Mouse (Mus musculus) limb, embryonic 15.5 days (tissue): ENCODE data around the gene Spred1. TPM values are rescaled to one million over a fixed set of nuclear protein-coding genes. Genes with fewer than 3 reads are reported as not detected.
A peak's percentile ranks its signal among the peaks of the same experiment; 100 is the strongest.

Source experiments
- ATAC-seq: fragments of 200-750 bp; cut with Nextera tagmentation; 2 replicates; pipeline ENCODE4 v1.8.0; 2017; ENCODE audit warnings: low read depth, moderate TSS enrichment; ENCODE audit not compliant: insufficient number of reproducible peaks, low FRiP score, low TSS enrichment
- H3K27ac ChIP-seq: fragments of 300-500 bp; sonication (generic); 2 replicates; pipeline ENCODE4 v1.5.1; 2015; ENCODE audit warnings: moderate library complexity, mild to moderate bottlenecking, inconsistent platforms
- H3K27me3 ChIP-seq: fragments of 300-500 bp; sonication (generic); 2 replicates; pipeline ENCODE4 v1.6.1; 2015; ENCODE audit warnings: inconsistent platforms
- H3K36me3 ChIP-seq: fragments of 300-500 bp; sonication (generic); 2 replicates; pipeline ENCODE4 v1.6.1; 2015; ENCODE audit warnings: inconsistent platforms
- H3K4me1 ChIP-seq: fragments of 300-500 bp; sonication (generic); 2 replicates; pipeline ENCODE4 v1.6.1; 2015; ENCODE audit warnings: inconsistent platforms
- H3K4me2 ChIP-seq: fragments of 300-500 bp; sonication (generic); 2 replicates; pipeline ENCODE4 v1.6.1; 2015; ENCODE audit warnings: mild to moderate bottlenecking, inconsistent platforms
- H3K4me3 ChIP-seq: fragments of 300-500 bp; sonication (generic); 2 replicates; pipeline ENCODE4 v1.5.1; 2015; ENCODE audit warnings: mild to moderate bottlenecking, inconsistent platforms
- H3K9ac ChIP-seq: fragments of 300-500 bp; sonication (generic); 2 replicates; pipeline ENCODE4 v1.6.1; 2015; ENCODE audit warnings: inconsistent platforms
- H3K9me3 ChIP-seq: fragments of 300-500 bp; sonication (generic); 2 replicates; pipeline ENCODE4 v1.6.1; 2016; ENCODE audit warnings: inconsistent platforms
- WGBS: fragments of 180-500 bp; shearing (Covaris S2); methylation state at CpG from one replicate; pipeline ENCODE4 v1.1.7; 2015; 5-methylcytosine and 5-hydroxymethylcytosine counted together
- polyA plus RNA-seq: library from polyadenylated mRNA; unstranded; fragments of >200 nt; fragmentation: Nextera tagmentation; extraction: Ambion mirVana; gene quantifications from 2 replicates; pipeline ENCODE4 v1.2.1, GENCODE M21; 2015

The Spred1 gene
- polyA plus RNA-seq = 12.4 and 16.5 TPM in 2 replicates

GRCm38 (mm10) chr2:117121212-117121983 is at the start of gene Spred1:
TSS of gene Spred1 (plus strand) at chr2:117121374.
- ATAC-seq = no peak
- Histone ChIP-seq H3K36me3 (no peaks in the 10 kb centered on the region), H3K4me3 (peak within 1 kb of the TSS; percentile 98), H3K9ac (peak within 1 kb of the TSS; percentile 99), H3K4me2 (peak within 1 kb of the TSS; percentile 67), H3K9me3 (no peaks in the 10 kb centered on the region), H3K4me1 (peaks cover 17% of the 10 kb centered on the region), H3K27me3 (no peaks in the 10 kb centered on the region), H3K27ac (peak within 1 kb of the TSS; percentile 100)
- under 1% methylated on average over 49 of the region's 99 CpGs for WGBS

DNA sequence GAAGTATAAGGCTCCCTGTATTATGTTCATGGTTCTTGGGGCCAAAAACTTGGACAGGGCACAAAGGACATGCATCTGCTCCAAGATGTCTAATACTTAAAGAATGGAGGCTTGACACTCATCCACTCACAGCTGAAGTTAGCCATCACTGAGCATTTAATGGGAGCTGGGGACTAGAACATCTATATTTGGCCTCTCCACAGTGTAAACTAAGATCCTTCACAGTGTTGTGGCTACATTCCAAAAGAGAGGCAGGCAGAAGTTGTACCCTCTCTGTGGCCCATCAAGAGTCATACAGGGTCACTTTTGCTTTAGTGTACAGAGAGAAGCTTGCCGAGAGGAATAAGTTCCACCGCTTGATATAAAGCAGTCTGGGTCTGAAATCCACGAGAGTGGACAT is 49.6 kb upstream of the Spred1 start:
- Histone ChIP-seq H3K27ac (no peak overlapping the region), H3K4me2 (no peak overlapping the region), H3K36me3 (no peaks in the 10 kb centered on the region), H3K4me3 (no peak overlapping the region), H3K9ac (no peak overlapping the region), H3K27me3 (no peaks in the 10 kb centered on the region), H3K9me3 (no peaks in the 10 kb centered on the region), H3K4me1 (no peaks in the 10 kb centered on the region)
- WGBS = 90% methylated on average over 3 of the region's 3 CpGs
- ATAC-seq = no peak

DNA sequence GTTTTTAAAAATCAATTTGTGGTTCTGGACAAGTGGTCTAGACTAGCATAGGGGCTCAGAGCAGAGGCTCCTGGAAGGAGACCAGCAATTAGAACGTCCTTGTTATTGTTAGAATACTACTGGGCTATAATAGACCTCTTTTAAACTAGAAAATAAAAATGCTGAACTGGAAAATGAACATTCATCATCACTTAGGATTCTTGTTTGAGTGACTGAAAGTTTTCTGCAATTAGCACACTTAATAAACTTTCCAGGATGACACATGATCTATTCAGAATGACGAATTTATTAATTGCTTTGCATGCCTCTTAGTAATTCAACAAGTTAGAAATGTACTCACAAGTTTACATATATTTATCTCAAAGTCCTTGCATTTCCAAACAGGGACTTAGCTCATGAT is 42.5 kb upstream of the Spred1 start:
- H3K9me3 ChIP-seq = no peaks in the 10 kb centered on the region
- H3K27me3 ChIP-seq = no peaks in the 10 kb centered on the region
- no peak overlapping the region for H3K9ac ChIP-seq
- 60% methylated on average over 2 of the region's 2 CpGs for WGBS
- ATAC-seq = no peak
- no peak overlapping the region for H3K4me3 ChIP-seq
- no peak overlapping the region for H3K4me2 ChIP-seq
- H3K27ac ChIP-seq = no peak overlapping the region
- H3K36me3 ChIP-seq = no peaks in the 10 kb centered on the region
- no peaks in the 10 kb centered on the region for H3K4me1 ChIP-seq

DNA sequence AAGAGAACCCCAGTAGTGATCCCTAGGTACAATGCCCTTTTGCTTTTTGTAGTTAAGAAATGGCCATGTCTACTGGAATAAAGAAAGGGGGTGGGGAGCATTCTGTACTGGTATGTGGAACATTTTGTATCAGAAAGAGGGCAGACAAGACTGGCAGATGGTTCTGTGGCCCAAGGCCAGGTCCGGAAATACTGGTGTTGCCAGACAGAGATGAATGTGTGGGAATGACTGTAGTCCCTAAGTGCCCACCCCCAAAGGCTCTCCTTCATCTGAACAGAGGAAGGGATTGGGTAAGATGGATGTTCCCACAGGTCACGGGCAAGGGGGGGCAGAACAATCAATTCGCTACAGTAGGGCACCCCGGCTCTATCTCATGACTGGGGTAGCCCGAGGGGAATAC is 41.6 kb upstream of the Spred1 start:
- H3K27me3 ChIP-seq = no peaks in the 10 kb centered on the region
- no peak for ATAC-seq
- no peak overlapping the region for H3K4me2 ChIP-seq
- H3K4me3 ChIP-seq = no peak overlapping the region
- no peaks in the 10 kb centered on the region for H3K9me3 ChIP-seq
- no peak overlapping the region for H3K27ac ChIP-seq
- H3K36me3 ChIP-seq = no peaks in the 10 kb centered on the region
- H3K9ac ChIP-seq = no peak overlapping the region
- no peaks in the 10 kb centered on the region for H3K4me1 ChIP-seq
- 73% methylated on average over 5 of the region's 5 CpGs for WGBS

DNA sequence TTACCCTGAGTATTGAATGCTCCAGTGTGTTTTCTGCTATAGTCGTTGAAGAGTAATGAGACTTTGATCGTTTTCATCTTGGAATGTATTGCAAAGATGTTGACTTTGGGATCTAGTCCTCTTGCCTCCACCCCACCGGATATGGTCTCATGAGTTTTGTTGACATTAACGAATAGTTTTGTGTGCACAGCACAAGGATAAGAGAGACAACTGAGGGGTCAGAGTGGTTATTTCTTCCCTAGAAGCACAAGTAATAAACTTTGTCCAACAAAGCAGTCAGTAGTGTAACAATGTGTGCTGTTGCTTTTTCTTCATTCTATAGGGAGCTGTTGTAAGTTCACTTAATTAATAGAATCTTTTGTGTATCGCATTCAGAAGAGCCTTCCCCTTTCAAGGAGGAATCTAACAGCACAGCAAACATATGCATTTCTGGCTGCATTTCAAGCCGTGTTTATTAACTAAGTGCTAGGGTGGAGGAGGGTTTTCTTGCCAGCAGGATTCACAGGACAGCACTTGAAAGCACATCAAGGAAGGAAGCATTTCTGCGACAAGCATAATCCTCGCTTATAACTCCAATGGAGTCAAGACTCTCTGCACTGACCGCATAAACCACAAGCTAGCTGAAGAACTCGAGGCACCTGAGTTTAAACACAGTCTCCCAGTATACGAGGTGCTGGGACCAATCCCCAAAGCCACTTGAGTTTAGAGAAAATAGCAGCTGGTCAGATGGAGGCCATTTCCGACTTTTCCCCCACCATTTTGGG is 35.0 kb upstream of the Spred1 start:
- Histone ChIP-seq H3K4me2 (no peak overlapping the region), H3K27me3 (no peaks in the 10 kb centered on the region), H3K9ac (no peak overlapping the region), H3K36me3 (no peaks in the 10 kb centered on the region), H3K27ac (peak overlapping the region; percentile 47; the same call in 1 of the 2 replicates), H3K9me3 (no peaks in the 10 kb centered on the region), H3K4me3 (no peak overlapping the region), H3K4me1 (peaks cover 15% of the 10 kb centered on the region)
- ATAC-seq = peak; percentile 38; the same call in 1 of the 2 replicates
- 54% methylated on average over 12 of the region's 12 CpGs for WGBS

DNA sequence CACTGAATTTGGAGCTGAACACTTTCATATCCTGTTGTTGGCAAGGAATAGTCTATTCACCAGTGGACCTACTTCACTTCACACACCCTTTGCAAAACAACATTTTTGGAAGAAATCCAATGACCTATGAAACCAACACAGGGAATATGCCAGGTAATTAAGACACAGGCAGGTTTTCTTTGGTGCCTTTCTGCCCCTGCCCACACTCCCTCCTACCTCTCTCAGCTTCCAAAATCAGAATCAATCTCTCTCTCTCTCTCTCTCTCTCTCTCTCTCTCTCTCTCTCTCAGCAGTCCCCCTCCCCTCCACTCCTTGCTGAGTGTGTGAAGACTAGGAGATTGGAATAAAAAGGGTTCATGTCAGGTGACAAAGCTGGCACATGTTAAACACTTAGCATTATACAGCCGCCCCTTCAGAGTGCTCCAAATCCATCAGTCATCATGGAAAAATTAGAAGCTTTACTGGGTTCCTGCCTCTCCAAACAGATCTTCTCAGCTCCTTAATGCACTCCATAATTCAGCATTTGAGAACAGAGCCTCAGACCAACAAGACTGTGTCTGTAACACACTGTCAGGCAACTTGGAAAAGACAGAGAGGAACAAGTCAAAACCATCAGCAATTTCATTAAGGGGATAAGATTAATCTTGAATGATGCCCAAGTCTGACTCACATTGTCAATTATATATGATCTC is 34.3 kb upstream of the Spred1 start:
- H3K4me2 ChIP-seq = no peak overlapping the region

DNA sequence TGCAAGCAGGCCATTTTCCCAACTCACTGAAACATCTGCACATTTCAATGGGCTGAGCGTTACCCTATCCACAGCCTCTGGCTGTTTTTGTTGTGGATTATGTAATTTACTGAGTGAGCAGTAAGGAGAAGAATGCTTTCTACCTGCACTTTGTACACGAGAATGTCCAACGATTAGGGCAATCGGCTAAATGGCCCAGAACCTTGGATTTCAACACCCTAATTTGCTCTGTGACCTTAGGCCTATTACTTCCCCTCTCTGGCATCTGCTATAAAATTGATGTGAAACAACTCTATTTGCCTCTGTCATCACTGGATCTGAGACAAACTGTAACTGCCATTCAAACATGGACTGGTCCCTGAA is 33.7 kb upstream of the Spred1 start:
- ATAC-seq = no peak
- no peak overlapping the region for H3K4me3 ChIP-seq
- H3K27me3 ChIP-seq = no peaks in the 10 kb centered on the region
- no peak overlapping the region for H3K4me2 ChIP-seq
- peaks cover 15% of the 10 kb centered on the region for H3K4me1 ChIP-seq
- no peaks in the 10 kb centered on the region for H3K9me3 ChIP-seq
- no peaks in the 10 kb centered on the region for H3K36me3 ChIP-seq
- peak overlapping the region; percentile 47; the same call in 1 of the 2 replicates for H3K27ac ChIP-seq
- WGBS = 22% methylated on average over 4 of the region's 4 CpGs
- H3K9ac ChIP-seq = no peak overlapping the region

More for the DNA sequence above, 34.3 kb upstream of the Spred1 start:
- no peaks in the 10 kb centered on the region for H3K36me3 ChIP-seq
- H3K27me3 ChIP-seq = no peaks in the 10 kb centered on the region
- no peak overlapping the region for H3K4me3 ChIP-seq
- 42% methylated on average over 1 of the region's 1 CpGs for WGBS
- peaks cover 15% of the 10 kb centered on the region for H3K4me1 ChIP-seq
- no peaks in the 10 kb centered on the region for H3K9me3 ChIP-seq
- ATAC-seq = peak; percentile 73
- H3K27ac ChIP-seq = peak overlapping the region; percentile 47
- H3K9ac ChIP-seq = no peak overlapping the region

DNA sequence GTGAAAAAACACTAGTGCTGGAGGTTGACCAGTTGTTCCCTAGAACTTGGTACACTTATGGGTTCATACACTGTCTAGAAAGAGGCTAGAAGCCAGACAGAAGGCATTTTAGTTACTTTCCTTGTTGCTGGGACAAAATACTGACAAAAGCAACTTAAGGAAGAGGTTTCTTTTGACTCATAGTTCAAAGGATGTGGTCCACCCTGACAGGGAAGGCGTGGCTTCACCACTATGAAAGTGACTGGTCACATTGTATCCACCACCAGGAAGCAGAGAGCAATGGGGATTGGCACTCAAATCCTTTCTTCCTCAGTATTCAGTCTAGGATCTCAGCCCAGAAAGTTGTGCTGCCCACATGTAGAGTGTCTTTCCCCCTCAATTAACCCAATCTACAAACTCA is 31.7 kb upstream of the Spred1 start:
- Histone ChIP-seq H3K4me1 (peaks cover 15% of the 10 kb centered on the region), H3K36me3 (no peaks in the 10 kb centered on the region), H3K9me3 (no peaks in the 10 kb centered on the region), H3K4me3 (no peak overlapping the region), H3K27ac (no peak overlapping the region), H3K4me2 (no peak overlapping the region), H3K27me3 (no peaks in the 10 kb centered on the region), H3K9ac (no peak overlapping the region)
- no peak for ATAC-seq
- 88% methylated on average over 1 of the region's 1 CpGs for WGBS

DNA sequence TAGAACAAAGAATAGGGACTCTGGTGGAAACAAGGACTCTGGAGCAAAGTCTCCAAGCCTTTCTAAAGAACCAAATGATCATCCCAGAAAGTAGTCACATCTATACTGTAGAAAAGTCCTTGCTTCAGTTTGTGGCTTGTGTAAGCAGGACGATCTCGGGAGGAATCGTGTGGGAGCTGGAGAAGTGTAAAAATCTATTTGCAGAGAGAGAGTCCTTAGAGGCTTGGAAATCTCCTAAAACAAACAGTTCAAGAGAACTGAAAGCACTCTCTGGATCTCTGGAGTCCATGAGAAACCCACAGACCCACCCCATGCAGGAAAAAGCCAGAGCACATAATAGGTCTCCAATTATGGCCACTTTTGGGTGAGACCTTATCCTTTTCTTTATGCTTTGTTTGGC is 31.1 kb upstream of the Spred1 start:
- Histone ChIP-seq H3K36me3 (no peaks in the 10 kb centered on the region), H3K27ac (no peak overlapping the region), H3K4me2 (no peak overlapping the region), H3K27me3 (no peaks in the 10 kb centered on the region), H3K9me3 (no peaks in the 10 kb centered on the region), H3K4me1 (peaks cover 15% of the 10 kb centered on the region), H3K9ac (no peak overlapping the region), H3K4me3 (no peak overlapping the region)
- 79% methylated on average over 3 of the region's 3 CpGs for WGBS
- ATAC-seq = no peak

- no peaks in the 10 kb centered on the region for H3K27me3 ChIP-seq
- H3K9ac ChIP-seq = no peak overlapping the region
- H3K4me3 ChIP-seq = no peak overlapping the region
- 18% methylated on average over 2 of the region's 2 CpGs for WGBS
- H3K27ac ChIP-seq = no peak overlapping the region
- ATAC-seq = no peak
- no peaks in the 10 kb centered on the region for H3K36me3 ChIP-seq
- H3K4me2 ChIP-seq = no peak overlapping the region
- H3K4me1 ChIP-seq = no peaks in the 10 kb centered on the region
- no peaks in the 10 kb centered on the region for H3K9me3 ChIP-seq
These were observed 28.2 kb upstream of the Spred1 start for GRCm38 (mm10) chr2:117092946-117093401.

DNA sequence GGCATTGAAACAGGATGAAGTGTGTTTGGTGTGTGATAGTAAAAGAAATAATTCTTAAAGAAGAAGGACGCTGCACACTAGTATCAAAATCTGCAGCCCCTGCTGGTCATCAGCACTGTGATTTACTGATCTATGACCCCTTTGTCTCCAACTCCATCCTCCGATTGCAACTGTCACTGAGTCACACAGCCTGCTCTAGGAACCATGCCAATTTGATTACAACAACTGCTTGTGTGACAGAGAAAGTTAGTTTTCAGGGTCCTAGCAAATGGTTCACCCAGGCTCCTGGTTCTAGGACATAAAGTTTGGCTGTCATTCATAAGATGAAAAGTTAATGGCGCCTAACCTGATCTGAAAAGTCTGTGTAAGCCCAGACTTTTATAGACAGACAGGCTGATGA is 25.7 kb upstream of the Spred1 start:
- Histone ChIP-seq H3K9me3 (no peaks in the 10 kb centered on the region), H3K27me3 (no peaks in the 10 kb centered on the region), H3K4me2 (no peak overlapping the region), H3K36me3 (no peaks in the 10 kb centered on the region), H3K4me3 (no peak overlapping the region), H3K27ac (no peak overlapping the region), H3K4me1 (no peaks in the 10 kb centered on the region), H3K9ac (no peak overlapping the region)
- ATAC-seq = no peak
- 62% methylated on average over 3 of the region's 3 CpGs for WGBS

- Histone ChIP-seq H3K4me1 (no peaks in the 10 kb centered on the region), H3K9ac (no peak overlapping the region), H3K4me3 (no peak overlapping the region), H3K4me2 (no peak overlapping the region), H3K9me3 (no peaks in the 10 kb centered on the region), H3K27me3 (no peaks in the 10 kb centered on the region), H3K27ac (no peak overlapping the region), H3K36me3 (no peaks in the 10 kb centered on the region)
- ATAC-seq = no peak
- 71% methylated on average over 5 of the region's 5 CpGs for WGBS
These were observed 23.9 kb upstream of the Spred1 start for GRCm38 (mm10) chr2:117097305-117097704.
